Mouse (Mus musculus): ENCODE measurements at regions not wholly inside any gene's neighbourhood (a gene's known extent, or its start where the extent isn't known, plus 50 kb on each side); places are given as distances from the start of the nearest gene placed in this dataset.

DNA sequence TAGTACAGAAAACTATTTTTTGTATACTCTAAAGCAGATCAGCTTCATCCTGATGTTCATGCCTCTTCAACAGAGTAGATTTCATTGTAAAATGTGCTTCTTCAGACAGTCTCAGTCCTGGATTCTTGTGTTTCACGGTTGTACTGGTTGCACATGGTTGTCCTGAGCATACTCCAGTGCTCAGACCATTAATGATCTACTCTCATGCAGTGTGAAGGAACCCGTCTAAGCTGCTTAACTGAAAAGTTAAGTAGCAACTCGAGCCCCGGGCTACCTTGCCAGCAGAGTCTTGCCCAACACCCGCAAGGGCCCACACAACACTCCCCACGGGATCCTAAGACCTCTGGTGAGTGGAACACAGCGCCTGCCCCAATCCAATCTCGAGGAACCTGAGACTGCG lies 380.3 kb upstream of the Fbxo33 start:
- DNase-seq (ENCODE audit: low read depth, low spot score): no peak

DNA sequence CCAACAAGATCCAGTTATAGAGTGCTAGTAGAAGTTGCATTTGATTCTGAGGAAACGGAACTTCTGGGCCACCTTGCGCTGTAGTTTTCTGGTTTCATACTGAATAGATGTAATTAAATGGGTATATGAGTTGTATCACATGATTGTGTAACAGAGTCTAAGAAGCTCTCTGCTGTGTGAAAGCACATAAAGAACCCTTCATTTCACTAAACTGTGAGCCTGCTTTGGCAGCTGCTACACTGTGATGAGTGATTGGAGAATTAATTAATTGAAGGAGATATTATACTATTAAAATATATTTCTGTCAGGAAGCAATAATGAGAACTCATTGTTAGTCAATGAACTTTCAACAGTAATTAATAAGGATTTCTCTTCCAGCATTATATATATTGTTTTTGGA lies 369.8 kb upstream of the Fbxo33 start:
- DNase-seq (ENCODE audit: low read depth, low spot score): no peak

DNA sequence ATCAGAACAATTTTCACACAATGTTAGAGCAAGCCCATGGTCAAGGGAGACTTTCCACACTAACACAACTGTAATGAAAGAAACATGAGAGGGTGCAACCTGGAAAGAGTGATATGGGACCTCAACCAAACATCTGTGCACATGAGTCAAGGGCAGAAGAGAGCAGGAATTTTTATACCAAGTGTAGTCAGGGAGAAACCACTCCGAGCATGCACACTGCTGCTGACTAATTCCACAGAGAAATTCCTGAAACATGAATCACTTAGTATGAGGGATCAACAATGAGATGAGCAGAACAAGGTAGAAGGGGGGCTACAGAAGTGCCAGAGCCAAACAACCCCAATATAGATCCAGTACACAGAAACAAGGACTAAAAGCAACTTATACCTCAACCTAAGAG lies 363.1 kb upstream of the Fbxo33 start:
- DNase-seq (ENCODE audit: low read depth, low spot score): no peak

DNA sequence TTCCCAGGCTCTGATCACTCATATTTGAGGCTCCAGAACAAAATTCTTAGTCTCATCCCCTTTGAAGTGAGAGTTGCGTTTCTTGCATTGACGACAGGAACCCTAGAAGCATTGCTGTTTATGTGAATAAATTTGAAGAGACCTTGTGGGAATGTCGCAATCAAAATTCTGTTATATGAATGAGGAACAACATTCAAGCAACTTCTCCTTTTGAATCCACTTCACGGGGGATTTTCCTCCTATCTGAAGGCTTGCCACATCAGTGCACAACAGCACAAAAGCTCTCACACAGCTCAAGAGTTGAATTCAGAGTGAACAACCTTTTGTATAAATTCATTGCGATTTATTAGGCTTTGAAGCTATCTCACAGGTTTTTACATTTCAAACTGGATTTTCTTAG lies 360.2 kb upstream of the Fbxo33 start:
- no peak for DNase-seq (ENCODE audit: low read depth, low spot score)

DNA sequence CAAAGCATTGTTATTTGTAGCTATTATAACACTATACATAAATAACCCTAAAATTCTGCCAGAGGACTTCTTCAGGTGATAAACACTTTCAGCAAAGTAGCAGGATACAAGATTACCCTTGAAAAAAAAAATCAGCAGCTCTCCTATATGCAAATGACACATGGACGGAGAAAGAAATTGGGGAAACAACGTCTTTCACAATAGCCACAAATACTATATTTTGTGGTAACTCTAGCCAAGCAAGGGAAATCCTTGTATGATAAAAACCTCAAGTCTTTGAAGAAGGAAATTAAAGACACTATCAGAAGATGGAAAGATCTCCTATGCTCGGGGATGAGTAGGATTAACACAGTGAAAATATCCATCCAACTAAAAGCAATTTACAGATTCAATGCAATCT lies 344.4 kb upstream of the Fbxo33 start:
- no peak for DNase-seq (ENCODE audit: low read depth, low spot score)

DNA sequence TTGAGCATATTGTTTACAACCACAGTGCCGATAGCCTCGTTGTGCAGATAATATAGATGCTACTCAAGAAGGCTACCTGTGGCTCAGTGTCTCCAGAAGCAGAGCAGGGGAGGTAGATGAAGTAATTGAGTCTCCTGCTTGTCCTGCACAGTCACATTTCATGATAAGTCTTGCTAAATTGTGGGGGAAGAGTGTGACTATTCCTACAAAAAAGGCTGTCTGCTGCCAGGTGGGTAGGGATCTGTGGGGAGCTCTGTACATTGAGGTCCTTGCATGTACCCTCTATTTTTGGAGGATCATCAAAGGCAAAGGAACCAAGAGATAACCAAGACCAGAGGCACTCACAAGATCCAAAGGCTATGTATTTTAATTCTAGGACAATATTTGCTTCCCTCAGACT lies 320.3 kb upstream of the Fbxo33 start:
- DNase-seq (ENCODE audit: low read depth, low spot score): no peak

DNA sequence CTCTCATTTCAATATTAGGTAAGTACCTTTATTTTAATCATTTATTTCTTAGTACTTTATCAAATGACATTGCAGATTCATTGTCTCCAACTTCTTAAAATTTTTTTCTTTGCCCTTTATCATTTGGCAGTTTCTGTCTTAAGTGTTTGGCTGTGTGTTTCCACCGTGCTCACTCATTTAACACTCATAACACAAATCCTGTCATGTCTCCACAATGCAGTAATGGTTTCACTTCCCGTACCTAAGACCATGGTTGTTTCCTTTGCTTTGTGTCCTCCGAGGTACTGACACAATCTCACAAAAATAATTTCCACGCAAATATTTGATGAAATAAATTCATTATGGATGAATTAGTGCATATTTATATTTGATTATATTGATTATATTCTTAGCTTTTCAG lies 311.0 kb upstream of the Fbxo33 start:
- peak; percentile 81 for DNase-seq (ENCODE audit: low read depth, low spot score)

DNA sequence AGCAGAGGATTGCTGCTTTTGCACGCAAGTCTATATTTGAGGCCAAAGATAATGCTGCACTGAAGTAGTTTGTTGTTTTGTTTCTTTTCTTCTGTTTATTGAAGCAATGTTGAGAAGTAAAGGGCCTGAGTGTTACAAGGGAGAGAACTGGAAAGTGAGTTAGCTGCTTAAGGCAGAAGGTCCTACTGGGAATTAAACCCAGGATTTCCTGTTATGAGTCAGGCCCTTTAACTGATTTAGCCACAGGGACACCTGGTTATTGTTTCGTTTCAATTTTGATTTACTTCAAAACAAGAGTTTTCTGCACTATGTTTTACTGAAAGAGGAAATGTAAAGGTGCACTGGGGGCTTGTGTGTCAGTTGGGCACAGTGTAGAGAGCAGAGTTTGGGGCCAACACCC lies 303.8 kb upstream of the Fbxo33 start:
- peak; percentile 85 for DNase-seq (ENCODE audit: low read depth, low spot score)

DNA sequence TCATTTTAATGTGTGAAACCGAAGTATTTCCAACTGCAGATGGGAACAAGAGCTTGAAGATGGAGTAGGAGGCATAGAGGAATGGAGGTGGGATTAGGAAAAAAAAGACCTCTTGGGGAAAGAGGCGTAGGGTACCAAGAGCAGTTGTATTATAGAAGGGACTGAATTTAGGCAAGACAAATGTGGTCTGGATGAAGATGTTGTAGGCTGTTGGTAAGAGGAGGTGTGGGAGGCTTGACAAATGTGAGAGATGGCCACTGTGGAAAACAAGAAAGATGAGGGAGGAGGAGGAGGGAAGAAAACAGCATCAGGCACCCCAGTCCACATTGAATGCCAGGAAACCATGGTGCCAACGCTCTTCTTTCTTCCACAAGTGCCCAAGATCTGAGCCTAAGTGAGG lies 302.4 kb upstream of the Fbxo33 start:
- DNase-seq (ENCODE audit: low read depth, low spot score): no peak

DNA sequence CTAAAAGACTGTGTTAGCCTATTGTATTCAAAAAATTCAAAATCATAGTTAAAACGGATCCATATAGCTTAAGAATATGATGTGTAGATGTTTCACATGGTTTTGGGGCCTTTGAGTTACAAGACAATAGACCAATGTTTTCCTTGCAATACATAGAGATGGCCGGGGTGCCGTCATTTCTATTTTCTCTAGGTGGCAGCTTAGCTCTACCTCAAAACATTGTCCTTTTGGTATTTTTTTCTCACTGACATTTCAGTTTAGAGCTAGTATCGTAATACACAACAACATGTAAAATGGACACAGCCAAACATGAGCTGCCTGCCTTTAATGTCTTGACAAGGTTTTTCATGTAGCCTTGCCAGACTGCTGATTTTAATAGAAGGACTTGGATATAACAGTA lies 290.3 kb upstream of the Fbxo33 start:
- no peak for DNase-seq (ENCODE audit: low read depth, low spot score)

DNA sequence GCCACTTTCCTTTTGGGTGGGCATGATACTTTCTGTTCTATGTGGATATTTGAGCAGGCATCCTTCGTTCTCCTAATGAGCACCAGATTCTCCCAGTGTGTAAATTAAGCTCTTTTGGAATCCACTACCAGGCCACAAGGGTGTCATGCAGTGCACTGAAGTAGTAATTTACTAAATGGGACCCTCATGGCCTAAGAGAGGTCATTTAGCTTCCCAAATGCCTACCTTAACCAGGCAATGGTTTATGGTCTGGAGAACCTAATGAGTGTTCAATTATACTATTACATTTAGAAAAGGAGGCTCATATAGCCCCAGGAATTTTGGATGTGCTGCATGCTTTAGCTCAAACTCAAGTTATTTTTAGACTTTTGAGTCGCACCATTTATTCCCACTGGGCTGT lies 289.6 kb upstream of the Fbxo33 start:
- DNase-seq (ENCODE audit: low read depth, low spot score): no peak

DNA sequence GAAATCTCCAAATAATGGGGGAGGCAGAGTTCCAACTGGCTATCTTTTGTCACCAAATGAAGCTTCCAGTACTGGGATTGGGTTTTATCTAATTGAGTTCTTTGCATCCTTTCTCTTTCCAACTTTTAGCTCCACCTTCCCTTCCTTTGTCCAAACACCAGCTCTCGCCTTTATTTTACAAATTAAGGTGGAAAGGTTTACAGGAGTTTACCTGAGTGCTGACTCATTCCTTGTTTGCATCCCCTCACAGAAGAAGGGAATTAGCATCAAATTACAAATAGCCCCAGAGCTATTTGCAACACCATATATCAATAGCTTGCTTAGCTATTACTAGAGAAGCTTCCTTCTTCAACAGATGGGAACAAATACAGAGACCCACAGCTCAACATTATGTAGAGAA lies 287.9 kb upstream of the Fbxo33 start:
- DNase-seq (ENCODE audit: low read depth, low spot score): no peak

DNA sequence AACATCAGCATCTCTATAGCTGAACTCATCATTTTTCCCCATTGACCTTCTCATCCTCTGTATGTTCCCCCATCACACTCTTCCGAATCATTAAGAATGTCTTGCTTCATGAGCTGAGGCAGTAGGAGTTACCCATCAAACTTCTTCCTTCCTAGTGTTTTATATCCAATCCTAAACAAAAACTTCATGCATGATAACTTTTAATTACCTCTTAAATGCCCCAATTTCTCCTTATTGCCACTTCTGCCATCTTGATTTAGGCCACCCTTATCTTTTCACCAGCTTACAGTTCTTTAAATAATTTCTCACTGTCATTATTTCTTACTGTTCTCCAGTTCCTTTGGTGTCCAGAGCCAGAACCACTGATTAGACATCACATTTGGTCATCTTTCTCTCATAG lies 277.9 kb upstream of the Fbxo33 start:
- DNase-seq (ENCODE audit: low read depth, low spot score): no peak

DNA sequence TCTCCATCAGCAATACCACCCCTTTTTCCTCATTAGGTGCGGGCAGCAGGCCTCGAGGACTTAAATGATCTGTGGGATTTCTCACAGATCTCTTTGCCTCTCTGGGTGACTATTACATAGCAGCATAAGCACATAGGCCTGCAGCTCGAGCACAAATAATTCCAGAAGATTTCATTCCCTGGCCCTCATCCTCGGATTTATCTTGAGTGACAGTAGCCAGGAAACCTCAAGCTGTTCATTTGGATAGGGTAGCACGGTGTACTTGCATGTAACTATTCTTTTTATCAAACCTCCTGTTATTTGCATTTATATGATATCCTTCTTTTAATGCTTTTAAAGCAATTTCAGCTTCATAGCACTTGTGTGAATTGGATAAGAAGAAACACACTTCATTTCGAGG lies 268.5 kb upstream of the Fbxo33 start:
- DNase-seq (ENCODE audit: low read depth, low spot score): no peak

DNA sequence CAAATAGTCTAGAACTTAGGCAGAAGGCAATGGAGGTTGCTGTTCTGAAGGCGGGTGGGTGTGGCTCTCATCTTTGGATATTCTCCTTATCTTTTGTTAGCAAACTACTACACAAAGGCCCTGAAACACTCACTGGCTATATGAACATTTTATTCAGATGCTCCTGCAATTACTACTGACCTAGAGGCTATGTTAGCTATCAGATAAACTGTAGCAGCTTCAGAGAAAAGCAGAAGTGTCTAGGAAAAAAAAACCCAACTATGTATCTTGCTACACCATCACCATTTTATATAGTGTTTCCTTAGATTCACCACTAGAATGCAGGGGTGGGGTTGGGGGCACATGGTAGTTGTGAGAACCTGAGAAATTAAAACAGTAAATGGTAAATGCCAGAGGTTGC lies 268.0 kb upstream of the Fbxo33 start:
- DNase-seq (ENCODE audit: low read depth, low spot score): no peak

DNA sequence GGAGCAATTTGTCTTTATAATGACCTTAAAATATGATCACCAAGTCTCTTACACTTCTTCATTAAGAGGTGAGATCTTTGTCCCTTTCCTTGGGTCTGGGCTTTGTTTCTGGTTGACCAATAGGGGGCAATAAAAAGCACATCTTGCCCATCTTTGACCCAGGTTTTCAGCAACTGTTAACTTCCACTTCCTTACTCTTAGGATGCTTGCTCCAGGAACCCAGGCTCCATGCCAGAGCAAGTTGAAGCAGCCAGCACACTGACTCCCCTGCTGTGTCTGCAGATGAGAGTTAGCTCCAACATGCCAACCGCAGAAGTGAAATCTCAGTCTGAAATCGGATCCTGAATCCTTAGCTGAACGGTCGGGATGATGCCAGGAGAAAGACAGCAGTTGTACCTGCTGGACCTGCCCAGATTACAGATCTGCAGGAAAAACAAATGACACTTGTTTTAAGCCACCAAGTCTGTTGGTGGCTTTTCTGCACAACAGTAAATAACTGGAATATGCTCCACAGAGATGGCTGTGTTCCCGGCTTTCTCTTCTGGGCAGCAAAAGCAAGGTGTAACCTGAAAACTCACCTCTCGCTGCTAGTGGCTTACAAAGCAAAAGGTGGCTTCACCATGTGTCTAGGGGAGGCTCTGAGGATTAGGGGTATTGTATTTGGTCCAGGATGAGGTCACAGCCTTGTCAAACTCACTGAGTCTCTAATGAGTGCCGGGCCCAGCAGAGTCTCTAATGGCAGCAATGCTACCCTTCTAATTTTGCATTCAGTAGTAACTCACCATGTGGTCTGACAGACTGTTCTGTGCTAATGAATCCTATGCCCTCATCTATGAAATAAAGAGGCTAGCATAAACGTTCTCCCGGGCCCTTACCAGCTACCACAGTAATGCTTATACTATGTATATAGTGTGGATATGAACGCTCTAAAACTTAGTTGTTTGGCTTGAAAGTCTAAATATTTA lies 241.8 kb upstream of the Fbxo33 start:
- peak; percentile 23 for DNase-seq (ENCODE audit: low read depth, low spot score)

DNA sequence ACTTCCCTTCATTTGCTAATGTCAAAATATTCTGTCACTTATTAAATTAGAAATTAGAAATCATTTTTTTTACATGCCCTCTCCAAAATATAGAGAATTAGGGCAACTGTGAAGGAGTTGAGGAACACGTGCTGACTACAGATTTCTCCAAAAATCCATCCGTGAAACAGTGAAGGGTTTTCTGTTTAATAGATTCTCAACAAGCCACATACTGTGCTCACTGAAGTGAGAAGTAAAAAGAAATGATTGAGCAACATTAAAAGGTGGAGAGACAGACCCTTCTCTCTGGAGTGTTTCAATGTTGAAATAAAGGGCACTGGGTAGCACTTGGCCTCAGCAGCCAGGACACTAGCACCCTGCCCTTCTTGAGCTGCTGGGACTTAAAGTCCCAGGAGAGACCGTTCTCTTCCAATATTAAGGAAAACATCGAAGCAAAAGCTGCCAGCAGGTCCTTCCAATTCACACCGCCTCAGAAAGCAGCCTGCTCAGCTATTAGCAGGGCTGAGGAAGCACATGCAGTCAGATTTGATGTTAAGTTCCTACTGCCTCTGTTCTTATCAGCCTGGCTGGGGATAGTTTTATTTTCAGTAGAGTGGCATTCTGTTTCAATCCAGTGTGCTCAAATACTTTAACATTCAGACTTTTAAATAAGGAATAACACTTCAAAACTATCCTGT lies 236.8 kb upstream of the Fbxo33 start:
- DNase-seq (ENCODE audit: low read depth, low spot score): no peak

DNA sequence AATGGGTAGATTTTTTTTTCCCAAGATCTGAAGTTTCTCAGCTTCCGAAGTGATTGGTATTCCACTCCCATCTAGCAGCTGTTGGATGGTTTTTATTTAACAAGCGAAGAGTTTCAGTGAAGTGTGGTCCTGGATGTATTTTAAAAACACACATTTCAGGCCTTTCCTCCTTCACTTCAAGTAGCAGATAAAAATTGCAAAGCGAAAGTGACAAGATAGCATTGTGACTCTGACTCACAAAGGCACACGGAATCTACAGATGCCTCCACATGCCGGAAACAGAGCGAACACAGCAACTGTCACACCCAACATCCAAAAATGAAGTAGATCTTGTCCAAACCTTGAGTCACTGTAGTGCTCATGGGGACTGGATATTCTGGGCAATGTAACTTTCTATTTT lies 195.5 kb upstream of the Fbxo33 start:
- no peak for DNase-seq (ENCODE audit: low read depth, low spot score)

DNA sequence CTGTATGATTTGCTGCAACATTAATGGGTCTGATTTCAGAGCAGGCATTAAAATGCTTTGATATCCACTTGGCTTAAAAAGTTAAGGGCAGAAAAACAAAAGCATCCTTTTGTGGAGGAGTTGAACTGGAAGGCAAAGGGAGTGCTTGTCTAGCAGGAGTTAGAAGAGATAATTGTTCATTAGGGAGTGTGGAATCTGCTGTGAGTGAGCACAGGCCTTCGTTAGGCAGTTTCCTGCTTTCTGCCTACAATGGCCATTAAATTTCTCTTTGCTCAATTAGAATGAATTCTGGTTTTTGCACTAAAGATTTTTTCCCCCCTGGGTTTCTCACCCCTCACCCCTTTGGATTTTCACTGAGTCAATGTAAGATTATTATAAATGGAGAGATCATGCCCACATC lies 192.0 kb upstream of the Fbxo33 start:
- DNase-seq (ENCODE audit: low read depth, low spot score): no peak

DNA sequence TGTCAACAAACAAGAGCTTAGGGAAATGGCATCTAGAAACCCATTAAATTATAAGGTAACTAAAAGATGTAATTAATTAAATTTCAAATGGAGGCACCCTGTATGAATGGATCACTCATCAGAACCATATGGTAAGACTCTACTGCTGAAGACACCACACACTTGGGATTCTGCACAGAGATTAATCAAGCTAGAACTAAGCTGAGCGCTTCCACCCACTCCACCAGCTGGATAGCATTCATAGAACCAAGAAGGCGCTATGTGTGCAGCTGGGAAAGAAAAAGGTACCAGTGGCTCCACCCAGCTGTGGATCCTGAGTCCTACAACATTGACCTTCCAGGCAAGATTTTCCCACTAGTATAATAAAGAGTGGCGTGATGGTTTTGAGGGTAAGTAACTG lies 171.6 kb upstream of the Fbxo33 start:
- DNase-seq (ENCODE audit: low read depth, low spot score): no peak

DNA sequence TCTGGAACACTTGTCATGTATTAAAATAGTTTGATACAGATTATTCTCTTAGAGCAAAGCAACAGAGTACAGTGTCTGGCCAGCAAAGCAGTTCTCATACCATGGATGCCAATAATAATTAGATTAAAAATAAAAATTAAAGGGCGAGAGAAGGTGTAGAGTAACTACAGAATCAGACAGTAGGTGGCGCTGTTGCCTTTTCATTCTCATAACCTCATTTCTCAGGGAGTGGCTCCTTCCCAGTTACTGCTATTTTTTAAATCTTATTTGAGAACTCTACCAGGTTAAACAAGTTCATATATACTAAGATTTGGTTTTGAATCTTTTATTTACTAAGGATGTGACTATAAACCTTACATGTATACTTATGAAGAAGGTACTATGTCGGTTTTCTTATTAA lies 163.3 kb upstream of the Fbxo33 start:
- peak; percentile 61 for DNase-seq (ENCODE audit: low read depth, low spot score)

DNA sequence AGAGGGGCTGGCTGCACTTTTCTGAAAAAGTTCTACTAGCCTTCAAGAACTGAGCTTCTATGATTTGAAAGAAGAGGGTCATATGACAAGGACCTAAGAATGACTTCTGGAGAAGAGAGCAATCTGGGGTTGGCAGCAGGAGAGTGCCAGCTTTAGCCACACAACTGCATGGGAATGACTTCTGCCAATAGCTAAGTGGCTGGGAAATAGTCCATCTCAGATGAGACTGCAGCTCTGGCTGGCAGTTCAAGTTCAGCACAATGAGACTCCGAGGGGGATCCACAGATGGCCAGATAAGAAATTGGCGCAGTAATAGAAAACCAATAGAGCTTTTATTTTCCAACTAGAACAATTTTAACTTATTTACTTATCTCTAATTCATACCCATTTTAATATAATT lies 122.1 kb upstream of the Fbxo33 start:
- no peak for DNase-seq (ENCODE audit: low read depth, low spot score)

DNA sequence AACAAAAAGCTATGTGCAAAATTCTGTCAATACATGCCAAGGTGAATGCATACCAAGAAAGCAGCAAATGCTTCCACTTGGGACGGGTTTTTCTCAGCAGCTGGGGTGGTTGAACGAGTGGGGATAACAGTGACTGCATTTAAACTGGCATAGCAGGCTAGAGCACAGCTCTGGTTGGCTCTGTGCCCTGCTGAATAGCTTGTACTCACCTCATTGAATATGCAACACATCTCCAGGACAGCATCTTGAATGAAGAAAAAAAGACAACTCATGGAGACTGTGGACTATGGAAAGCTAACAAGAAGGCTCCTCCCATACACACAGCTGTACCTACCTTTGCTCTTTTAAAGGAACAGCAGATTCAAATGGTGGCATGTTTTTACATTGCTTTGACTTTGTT lies 111.2 kb upstream of the Fbxo33 start:
- no peak for DNase-seq (ENCODE audit: low read depth, low spot score)
